Comparison of ENCODE assay signal across 16 mouse cellular contexts in genomic region chr9:32745079-32745763, GRCm38 (mm10).
DNase-seq lines count a peak whose midpoint lies in the region; ATAC-seq and TF ChIP-seq lines count a peak whose summit lies in the region.
"Had no signal": no experiment of that assay in that cellular context is flagged by ENCODE, and none has a peak within 500 bp of the region (broad histone marks: within the 10 kb centered on the region; RNA-seq: fewer than 3 reads in every experiment).

No protein-coding gene starts in this region.

- no peak for DNase-seq in heart, adult 11 months
- DNase-seq in lung, embryonic 14.5 days: no peak
- no peak for DNase-seq in lung, postnatal 14 days
- DNase-seq in CD4-positive, CD25-positive, alpha-beta regulatory T cell, adult 2 months (ENCODE audit: low read depth, low spot score): peak; percentile 83
- no peak for DNase-seq in cerebellum, adult 11-12 months
- DNase-seq in embryonic facial prominence, embryonic 10.5 days (ENCODE audit: low spot score): no peak
- DNase-seq: adrenal gland, adult 8-10 months; heart, postnatal 4 days; kidney, adult 18-20 months; liver, embryonic 13.5 days had no signal

- peaks cover 39% of the 10 kb centered on the region for H3K4me1 ChIP-seq in heart, embryonic 15.5 days (replicated peaks)
- H3K4me1 ChIP-seq in lung, embryonic 14.5 days (ENCODE audit: insufficient read depth): peaks cover 7% of the 10 kb centered on the region; the same call in 1 of the 2 replicates
- H3K4me1 ChIP-seq in limb, embryonic 13.5 days: peaks cover 78% of the 10 kb centered on the region
- 0 out of 2 replicates have a peak, but pooled peaks cover 5% of the 10 kb centered on the region for H3K4me1 ChIP-seq in embryonic facial prominence, embryonic 10.5 days

- no peaks in the 10 kb centered on the region for H3K9me3 ChIP-seq in heart, embryonic 15.5 days (replicated peaks)
- no peaks in the 10 kb centered on the region for H3K9me3 ChIP-seq in lung, embryonic 14.5 days (ENCODE audit: low read depth, low read length)
- no peaks in the 10 kb centered on the region for H3K9me3 ChIP-seq in limb, embryonic 13.5 days
- H3K9me3 ChIP-seq in embryonic facial prominence, embryonic 10.5 days: no peaks in the 10 kb centered on the region
- H3K9me3 ChIP-seq: liver, embryonic 13.5 days had no signal

- peak overlapping the region; percentile 32; the same call in 1 of the 2 replicates for H3K27ac ChIP-seq in heart, embryonic 15.5 days
- H3K27ac ChIP-seq in lung, embryonic 14.5 days (ENCODE audit: low read depth): peak overlapping the region; percentile 8; the same call in 1 of the 2 replicates
- H3K27ac ChIP-seq in limb, embryonic 13.5 days: peak overlapping the region; percentile 22; the same call in 1 of the 2 replicates
- H3K27ac ChIP-seq in embryonic facial prominence, embryonic 10.5 days (replicated peaks): no peak overlapping the region
- H3K27ac ChIP-seq: liver, embryonic 13.5 days had no signal

- H3K4me2 ChIP-seq in heart, embryonic 15.5 days: no peak overlapping the region
- no peak overlapping the region for H3K4me2 ChIP-seq in lung, embryonic 14.5 days
- H3K4me2 ChIP-seq in limb, embryonic 13.5 days (replicated peaks): no peak overlapping the region
- H3K4me2 ChIP-seq: liver, embryonic 13.5 days had no signal

- 78% methylated on average over 12 of the region's 12 CpGs for WGBS in heart, embryonic 15.5 days
- WGBS in lung, embryonic 14.5 days: 81% methylated on average over 12 of the region's 12 CpGs
- 84% methylated on average over 12 of the region's 12 CpGs for WGBS in limb, embryonic 13.5 days
- WGBS in embryonic facial prominence, embryonic 10.5 days: 90% methylated on average over 12 of the region's 12 CpGs

- H3K9ac ChIP-seq in heart, embryonic 15.5 days: no peak overlapping the region
- H3K9ac ChIP-seq in lung, embryonic 14.5 days: no peak overlapping the region
- no peak overlapping the region for H3K9ac ChIP-seq in limb, embryonic 13.5 days
- H3K9ac ChIP-seq: liver, embryonic 13.5 days had no signal

- no peak for TF ChIP-seq CTCF in lung, embryonic 14.5 days (IDR thresholded peaks at IDR 0.05; ENCODE audit: low read depth)

- H3K4me3 ChIP-seq in heart, embryonic 15.5 days: no peak overlapping the region
- no peak overlapping the region for H3K4me3 ChIP-seq in lung, embryonic 14.5 days (ENCODE audit: low read depth, low read length)
- H3K4me3 ChIP-seq in limb, embryonic 13.5 days: no peak overlapping the region
- H3K4me3 ChIP-seq in embryonic facial prominence, embryonic 10.5 days: no peak overlapping the region
- H3K4me3 ChIP-seq: erythroblast, embryonic 14.5 days; liver, embryonic 13.5 days had no signal

- no peaks in the 10 kb centered on the region for H3K36me3 ChIP-seq in heart, embryonic 15.5 days
- H3K36me3 ChIP-seq in lung, embryonic 14.5 days (ENCODE audit: insufficient read depth): peaks cover 59% of the 10 kb centered on the region
- H3K36me3 ChIP-seq in limb, embryonic 13.5 days: peaks cover 38% of the 10 kb centered on the region
- peaks cover 30% of the 10 kb centered on the region; the same call in 1 of the 2 replicates for H3K36me3 ChIP-seq in embryonic facial prominence, embryonic 10.5 days (replicated peaks)
- H3K36me3 ChIP-seq: liver, embryonic 13.5 days had no signal

- ATAC-seq in heart, embryonic 15.5 days (replicated peaks; ENCODE audit: insufficient number of reproducible peaks, insufficient read depth, low FRiP score, low read depth): no peak
- ATAC-seq in lung, embryonic 14.5 days (ENCODE audit: insufficient read depth): no peak
- ATAC-seq in limb, embryonic 13.5 days (ENCODE audit: low FRiP score, low read depth): no peak
- ATAC-seq: forebrain, embryonic 14.5 days; hindbrain, embryonic 16.5 days; midbrain, embryonic 16.5 days had no signal

- H3K27me3 ChIP-seq in heart, embryonic 15.5 days: no peaks in the 10 kb centered on the region
- no peaks in the 10 kb centered on the region for H3K27me3 ChIP-seq in lung, embryonic 14.5 days (ENCODE audit: insufficient read depth, low read length)
- no peaks in the 10 kb centered on the region for H3K27me3 ChIP-seq in limb, embryonic 13.5 days
- H3K27me3 ChIP-seq in embryonic facial prominence, embryonic 10.5 days (replicated peaks; ENCODE audit: low read depth, poor library complexity, severe bottlenecking): no peaks in the 10 kb centered on the region
- H3K27me3 ChIP-seq: liver, embryonic 13.5 days had no signal
